In the genomic region with DNA sequence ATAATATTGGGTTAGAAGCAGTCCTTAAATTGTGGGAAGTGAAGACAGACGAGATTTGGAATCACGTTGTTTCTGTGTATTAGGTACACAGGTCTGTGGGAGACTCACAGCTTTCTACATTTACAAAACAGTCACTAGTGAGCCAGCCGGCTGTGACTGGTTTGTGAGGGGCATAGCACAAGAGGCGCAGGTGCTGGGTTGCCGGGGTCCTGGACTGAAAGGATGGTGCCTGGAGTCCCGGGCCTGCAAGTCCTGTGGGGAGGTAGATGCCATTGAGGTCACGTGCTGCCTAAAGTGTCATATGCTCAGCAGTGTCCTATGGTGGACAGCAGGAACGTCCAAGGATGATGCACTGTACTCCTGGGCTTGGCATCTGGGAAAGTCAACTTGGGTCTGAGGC, we compare ENCODE assay signal across 12 mouse cellular contexts. TPM values are rescaled to one million over a fixed set of nuclear protein-coding genes. Genes with fewer than 3 reads are reported as not detected.
DNase-seq lines count a peak whose midpoint lies in the region; ATAC-seq and TF ChIP-seq lines count a peak whose summit lies in the region.
"Had no signal": no experiment of that assay in that cellular context is flagged by ENCODE, and none has a peak within 500 bp of the region (broad histone marks: within the 10 kb centered on the region; RNA-seq: fewer than 3 reads in every experiment).

No protein-coding gene starts in this region.

- peak; percentile 50; the same call in 1 of the 2 replicates for ATAC-seq in heart, embryonic 13.5 days (ENCODE audit: extremely low read depth, insufficient number of reproducible peaks, low FRiP score, low TSS enrichment)
- ATAC-seq in lung, embryonic 16.5 days (ENCODE audit: low read depth), result no peak
- ATAC-seq in liver, embryonic 14.5 days (ENCODE audit: insufficient read depth), result peak; percentile 9; the same call in 1 of the 2 replicates
- ATAC-seq: inflammation-experienced regulatory T-cells, adult 6 months had no signal

- TF ChIP-seq CTCF in MEL (IDR thresholded peaks at IDR 0.05 in 2 of 3, conservative IDR thresholded peaks at IDR 0.05 in 1 of 3; ENCODE audit: control insufficient read depth in 1 of 3, insufficient read depth in 1 of 3, low read depth in 2 of 3, low read length in 3 of 3, poor library complexity in 1 of 3, severe bottlenecking in 1 of 3), result no peak
- TF ChIP-seq CTCF in liver, embryonic 14.5 days (IDR thresholded peaks at IDR 0.05; ENCODE audit: low read depth), result no peak

- H3K27ac ChIP-seq in heart, embryonic 13.5 days (replicated peaks), result peak overlapping the region; percentile 85
- H3K27ac ChIP-seq in lung, embryonic 16.5 days (ENCODE audit: low read length), result peak overlapping the region; percentile 74
- H3K27ac ChIP-seq in MEL (ENCODE audit: control insufficient read depth, low read depth, low read length), result peak overlapping the region; percentile 45
- H3K27ac ChIP-seq in liver, embryonic 14.5 days, result peak overlapping the region; percentile 87

- peaks cover 15% of the 10 kb centered on the region for H3K79me2 ChIP-seq in MEL (ENCODE audit: control insufficient read depth, insufficient read depth, low read length, poor library complexity)

- no peak for TF ChIP-seq EP300 in MEL (IDR thresholded peaks at IDR 0.05; ENCODE audit: low read depth in 1 of 2, low read length in 2 of 2)
- no peak for TF ChIP-seq EP300 in liver, embryonic 14.5 days (IDR thresholded peaks at IDR 0.05; ENCODE audit: low read depth)

- H3K4me3 ChIP-seq in heart, embryonic 13.5 days, result peak overlapping the region; percentile 24
- no peak overlapping the region for H3K4me3 ChIP-seq in lung, embryonic 16.5 days (ENCODE audit: low read length)
- H3K4me3 ChIP-seq in MEL (ENCODE audit: control insufficient read depth in 1 of 2, insufficient read depth in 1 of 2, low read depth in 2 of 2, low read length in 2 of 2), result no peak overlapping the region
- peak overlapping the region; percentile 22 to 49; a peak in 3 of 4 replicates for H3K4me3 ChIP-seq in liver, embryonic 14.5 days (ENCODE audit: insufficient read depth in 1 of 2, low read depth in 2 of 2, low read length in 2 of 2)

- TF ChIP-seq RAD21 in MEL (IDR thresholded peaks at IDR 0.05; ENCODE audit: low read depth, low read length), result no peak

- WGBS in heart, embryonic 13.5 days, result 24% methylated on average over 8 of the region's 8 CpGs
- 42% methylated on average over 8 of the region's 8 CpGs for WGBS in lung, embryonic 16.5 days
- 27% methylated on average over 8 of the region's 8 CpGs for WGBS in liver, embryonic 14.5 days (ENCODE audit: insufficient replicate concordance)

- no peaks in the 10 kb centered on the region for H3K9me3 ChIP-seq in heart, embryonic 13.5 days
- no peaks in the 10 kb centered on the region for H3K9me3 ChIP-seq in lung, embryonic 16.5 days (ENCODE audit: control insufficient read depth, low read length)
- no peaks in the 10 kb centered on the region for H3K9me3 ChIP-seq in MEL (replicated peaks; ENCODE audit: insufficient read depth, low read length)
- no peaks in the 10 kb centered on the region for H3K9me3 ChIP-seq in liver, embryonic 14.5 days (ENCODE audit: control insufficient read depth, low read length)

- H3K9ac ChIP-seq in heart, embryonic 13.5 days, result peak overlapping the region; percentile 67
- peak overlapping the region; percentile 31 for H3K9ac ChIP-seq in lung, embryonic 16.5 days (ENCODE audit: low read length)
- H3K9ac ChIP-seq in MEL (ENCODE audit: control insufficient read depth, low read depth, low read length, poor library complexity, severe bottlenecking), result no peak overlapping the region
- H3K9ac ChIP-seq in liver, embryonic 14.5 days (replicated peaks), result peak overlapping the region; percentile 69

- intact Hi-C loops in heart, postnatal 10 days (cut with DNase I), result no loop called here

- no peaks in the 10 kb centered on the region for H3K27me3 ChIP-seq in heart, embryonic 13.5 days (replicated peaks)
- H3K27me3 ChIP-seq in lung, embryonic 16.5 days (ENCODE audit: control insufficient read depth, insufficient read depth, low read depth, low read length), result no peaks in the 10 kb centered on the region
- no peaks in the 10 kb centered on the region for H3K27me3 ChIP-seq in MEL (ENCODE audit: control insufficient read depth in 1 of 2, insufficient read depth in 2 of 2, low read length in 2 of 2)
- H3K27me3 ChIP-seq in liver, embryonic 14.5 days (ENCODE audit: control insufficient read depth, insufficient read depth, low read length), result no peaks in the 10 kb centered on the region; the same call in 1 of the 2 replicates

- no peak for DNase-seq in heart, postnatal 10 days
- DNase-seq in lung, postnatal 36 days, result no peak
- no peak for DNase-seq in MEL (ENCODE audit: low read depth, low spot score)
- DNase-seq in liver, embryonic 14.5 days (ENCODE audit: low read depth in 3 of 3, low spot score in 3 of 3), result no peak
- DNase-seq in frontal cortex, postnatal 10 days (ENCODE audit: low spot score in 2 of 2), result no peak
- no peak for DNase-seq in MN1 (ENCODE audit: low spot score)
- DNase-seq: adrenal gland, postnatal 36 days; cerebellum, postnatal 36 days; thymus, postnatal 25 days had no signal

- TF ChIP-seq POLR2A in MEL (IDR thresholded peaks at IDR 0.05; ENCODE audit: control insufficient read depth in 1 of 2, insufficient read depth in 1 of 2, low read depth in 1 of 2, low read length in 2 of 2, poor library complexity in 1 of 2), result no peak

- peaks cover 78% of the 10 kb centered on the region for H3K4me1 ChIP-seq in heart, embryonic 13.5 days
- H3K4me1 ChIP-seq in lung, embryonic 16.5 days (replicated peaks; ENCODE audit: control insufficient read depth, insufficient read depth, low read length), result peaks cover 32% of the 10 kb centered on the region
- peaks cover 15 to 38% of the 10 kb centered on the region in 2 experiments for H3K4me1 ChIP-seq in MEL (ENCODE audit: control insufficient read depth in 1 of 2, insufficient read depth in 2 of 2, low read length in 2 of 2)
- H3K4me1 ChIP-seq in liver, embryonic 14.5 days (replicated peaks; ENCODE audit: control insufficient read depth in 2 of 2, insufficient read depth in 2 of 2, low read length in 1 of 2), result peaks cover 68 to 89% of the 10 kb centered on the region in 2 experiments

- H3K36me3 ChIP-seq in heart, embryonic 13.5 days, result no peaks in the 10 kb centered on the region
- no peaks in the 10 kb centered on the region for H3K36me3 ChIP-seq in lung, embryonic 16.5 days (ENCODE audit: control insufficient read depth, insufficient read depth, low read length)
- H3K36me3 ChIP-seq in MEL (ENCODE audit: control insufficient read depth in 1 of 2, insufficient read depth in 2 of 2, low read length in 2 of 2), result peaks cover 0 to 35% of the 10 kb centered on the region in 2 experiments; a peak in 2 of 4 replicates
- H3K36me3 ChIP-seq in liver, embryonic 14.5 days (replicated peaks; ENCODE audit: control insufficient read depth, insufficient read depth, low read depth), result no peaks in the 10 kb centered on the region

- peak overlapping the region; percentile 57 for H3K4me2 ChIP-seq in heart, embryonic 13.5 days
- H3K4me2 ChIP-seq in lung, embryonic 16.5 days (ENCODE audit: low read depth, low read length), result 0 out of 2 replicates have a peak overlapping the region, but pooled peaks have one; percentile 5
- peak overlapping the region; percentile 87 for H3K4me2 ChIP-seq in liver, embryonic 14.5 days (ENCODE audit: low read depth)

TF ChIP-seq in MEL, 35 proteins besides CTCF, POLR2A, EP300 and RAD21 (continues in another document):
- TF ChIP-seq JUND (IDR thresholded peaks at IDR 0.05; ENCODE audit: low read depth, low read length), result no peak
- TF ChIP-seq ZNF384 (IDR thresholded peaks at IDR 0.05; ENCODE audit: low read depth, low read length), result no peak
- TF ChIP-seq POLR2AphosphoS5 (IDR thresholded peaks at IDR 0.05; ENCODE audit: borderline replicate concordance, low read depth, low read length), result no peak
- no peak for TF ChIP-seq NRF1 (IDR thresholded peaks at IDR 0.05; ENCODE audit: insufficient read depth, low read depth, low read length, poor library complexity, severe bottlenecking)
- no peak for TF ChIP-seq GATA1 (IDR thresholded peaks at IDR 0.05; ENCODE audit: low read depth, low read length)
- TF ChIP-seq MYC (IDR thresholded peaks at IDR 0.05; ENCODE audit: low read depth, low read length), result no peak
- no peak for TF ChIP-seq MEF2A (IDR thresholded peaks at IDR 0.05; ENCODE audit: extremely low read depth, insufficient replicate concordance, low read depth, low read length, poor library complexity, severe bottlenecking)
- no peak for TF ChIP-seq ETS1 (IDR thresholded peaks at IDR 0.05; ENCODE audit: low read depth, low read length)

RNA-seq across cellular contexts. Expression of gene Ccdc12, which starts 10.1 kb away (rescaled TPM):
- 119 and 136 TPM in 2 replicates for polyA plus RNA-seq in heart, embryonic 13.5 days (2015; fragmentation: Nextera tagmentation; extraction: Ambion mirVana)
- total RNA-seq in heart, postnatal 10 days (2021), result 10 to 100 TPM; 69.6 to 78.9 TPM
- polyA plus RNA-seq in lung, embryonic 16.5 days (2015; fragmentation: Nextera tagmentation; extraction: Ambion mirVana), result 160 and 167 TPM in 2 replicates
- 122 and 129 TPM in 2 replicates for total RNA-seq in MEL (2012; rRNA removed)
- 100 to 1,000 TPM in 1 of 2 experiments, not detected in 1; 112 TPM for polyA plus RNA-seq in MEL (2012; ENCODE audit: insufficient read depth in 1 of 2, insufficient read length in 2 of 2, low read depth in 1 of 2, low replicate concordance in 2 of 2, missing spikeins in 1 of 2)
- 42.3 and 64.5 TPM in 2 replicates for polyA plus RNA-seq in liver, embryonic 14.5 days (2012; rRNA removed)
- polyA plus RNA-seq in liver, embryonic 14.5 days (2014; fragmentation: Nextera tagmentation; extraction: Ambion mirVana), result 60.4 and 66.0 TPM in 2 replicates

RNA-seq across cellular contexts. Expression of gene Nbeal2, which starts 12.4 kb away (rescaled TPM):
- 1.3 and 1.8 TPM in 2 replicates for polyA plus RNA-seq in heart, embryonic 13.5 days (2015; fragmentation: Nextera tagmentation; extraction: Ambion mirVana)
- 1 to 10 TPM; 8.3 to 8.7 TPM for total RNA-seq in heart, postnatal 10 days (2021)
- polyA plus RNA-seq in lung, embryonic 16.5 days (2015; fragmentation: Nextera tagmentation; extraction: Ambion mirVana), result 5.0 and 6.9 TPM in 2 replicates
- total RNA-seq in MEL (2012; rRNA removed), result 7.0 and 9.3 TPM in 2 replicates
- polyA plus RNA-seq in MEL (2012; ENCODE audit: insufficient read depth in 1 of 2, insufficient read length in 2 of 2, low read depth in 1 of 2, low replicate concordance in 2 of 2, missing spikeins in 1 of 2), result 10 to 100 TPM in 1 of 2 experiments, not detected in 1; 17.2 TPM
- 4.2 and 4.3 TPM in 2 replicates for polyA plus RNA-seq in liver, embryonic 14.5 days (2012; rRNA removed)
- polyA plus RNA-seq in liver, embryonic 14.5 days (2014; fragmentation: Nextera tagmentation; extraction: Ambion mirVana), result 1.6 TPM in 2 replicates

RNA-seq across cellular contexts. Expression of gene Nradd, which starts 42.1 kb away (rescaled TPM):
- 23.4 and 25.6 TPM in 2 replicates for polyA plus RNA-seq in heart, embryonic 13.5 days (2015; fragmentation: Nextera tagmentation; extraction: Ambion mirVana)
- total RNA-seq in heart, postnatal 10 days (2021), result 1 to 10 TPM; 2.2 to 2.3 TPM
- polyA plus RNA-seq in lung, embryonic 16.5 days (2015; fragmentation: Nextera tagmentation; extraction: Ambion mirVana), result 47.4 and 49.8 TPM in 2 replicates
- total RNA-seq in MEL (2012; rRNA removed), result 0.33 and 0.58 TPM in 2 replicates
- polyA plus RNA-seq in MEL (2012; ENCODE audit: insufficient read depth in 1 of 2, insufficient read length in 2 of 2, low read depth in 1 of 2, low replicate concordance in 2 of 2, missing spikeins in 1 of 2), result 1 to 10 TPM in 1 of 2 experiments, not detected in 1; 1.1 TPM
- 1.4 and 1.5 TPM in 2 replicates for polyA plus RNA-seq in liver, embryonic 14.5 days (2012; rRNA removed)
- polyA plus RNA-seq in liver, embryonic 14.5 days (2014; fragmentation: Nextera tagmentation; extraction: Ambion mirVana), result 0.67 and 0.75 TPM in 2 replicates

Comparison
In these comparisons a context has a peak if more than half of its experiments do, and no peak if none do; other contexts are left out.
1. H3K4me2 ChIP-seq: peak in every context shown above with its lines; median percentile 87 in liver, embryonic 14.5 days; 57 in heart, embryonic 13.5 days; 5 in lung, embryonic 16.5 days.
2. H3K4me3 ChIP-seq: peak in heart, embryonic 13.5 days (single experiment) and liver, embryonic 14.5 days (2 of 2); none in lung, embryonic 16.5 days (single experiment) and MEL (0 of 2).
3. Peak in every context shown above with its lines, with median percentiles within 50 percentile points of each other: H3K27ac ChIP-seq.